Mouse (Mus musculus): ENCODE data around the gene Pfkm. TPM values are rescaled to one million over a fixed set of nuclear protein-coding genes. Genes with fewer than 3 reads are reported as not detected.

The Pfkm gene
- polyA plus RNA-seq, 1 experiment from 2014 or later: 66.5 TPM

Other genes starting within 250 kb of the Pfkm start
- gene Hdac7, start 248.1 kb upstream of the Pfkm start, polyA plus RNA-seq (2015; fragmentation: Nextera tagmentation; extraction: Ambion mirVana): 24.9 and 26.1 TPM in 2 replicates
- gene Vdr, start 182.0 kb upstream of the Pfkm start, polyA plus RNA-seq (2015; fragmentation: Nextera tagmentation; extraction: Ambion mirVana): 0.07 TPM in 1 of 2 replicates, not detected in the other
- gene Tmem106c, start 128.4 kb upstream of the Pfkm start, polyA plus RNA-seq (2015; fragmentation: Nextera tagmentation; extraction: Ambion mirVana): 45.0 and 49.3 TPM in 2 replicates
- 67.1 and 89.2 TPM in 2 replicates for gene Col2a1, start 87.9 kb upstream of the Pfkm start, polyA plus RNA-seq (2015; fragmentation: Nextera tagmentation; extraction: Ambion mirVana)
- 20.3 and 23.4 TPM in 2 replicates for gene Senp1, start 1.2 kb downstream of the Pfkm start, polyA plus RNA-seq (2015; fragmentation: Nextera tagmentation; extraction: Ambion mirVana)
- 57.5 and 63.8 TPM in 2 replicates for gene Asb8, start 73.0 kb downstream of the Pfkm start, polyA plus RNA-seq (2015; fragmentation: Nextera tagmentation; extraction: Ambion mirVana)
- 50.1 and 50.4 TPM in 2 replicates for gene Ccdc184, start 74.6 kb downstream of the Pfkm start, polyA plus RNA-seq (2015; fragmentation: Nextera tagmentation; extraction: Ambion mirVana)
- gene Olfr288, start 103.0 kb downstream of the Pfkm start, polyA plus RNA-seq (2015; fragmentation: Nextera tagmentation; extraction: Ambion mirVana): not detected in 2 replicates
- gene Gm44579, start 128.4 kb downstream of the Pfkm start, polyA plus RNA-seq (2015; fragmentation: Nextera tagmentation; extraction: Ambion mirVana): not detected in 2 replicates
- 0.20 TPM in 1 of 2 replicates, not detected in the other for gene Olfr287, start 128.5 kb downstream of the Pfkm start, polyA plus RNA-seq (2015; fragmentation: Nextera tagmentation; extraction: Ambion mirVana)
- gene Olfr286, start 141.9 kb downstream of the Pfkm start, polyA plus RNA-seq (2015; fragmentation: Nextera tagmentation; extraction: Ambion mirVana): not detected in 2 replicates
- gene H1fnt, start 164.7 kb downstream of the Pfkm start, polyA plus RNA-seq (2015; fragmentation: Nextera tagmentation; extraction: Ambion mirVana): not detected in 2 replicates
- 5.5 and 6.5 TPM in 2 replicates for gene Zfp641, start 203.6 kb downstream of the Pfkm start, polyA plus RNA-seq (2015; fragmentation: Nextera tagmentation; extraction: Ambion mirVana)
- not detected in 2 replicates for gene Olfr285, start 224.8 kb downstream of the Pfkm start, polyA plus RNA-seq (2015; fragmentation: Nextera tagmentation; extraction: Ambion mirVana)
- gene Olfr284, start 248.4 kb downstream of the Pfkm start, polyA plus RNA-seq (2015; fragmentation: Nextera tagmentation; extraction: Ambion mirVana): not detected in 2 replicates